Mouse (Mus musculus): ENCODE data around the gene Acadl. TPM values are rescaled to one million over a fixed set of nuclear protein-coding genes. Genes with fewer than 3 reads are reported as not detected.

The Acadl gene
- total and polyA plus RNA-seq, 3 experiments, result 0.12 to 0.32 TPM; not detected in 1

- Histone ChIP-seq H3K9me3 (replicated peaks; ENCODE audit: insufficient read depth, low read length) (no peaks in the 10 kb centered on the region), H3K36me3 (ENCODE audit: control insufficient read depth in 1 of 2, insufficient read depth in 2 of 2, low read length in 2 of 2) (peaks cover 0 to 6% of the 10 kb centered on the region in 2 experiments; a peak in 2 of 4 replicates), H3K4me3 (ENCODE audit: control insufficient read depth in 1 of 2, insufficient read depth in 1 of 2, low read depth in 2 of 2, low read length in 2 of 2) (no peak overlapping the region), H3K4me1 (ENCODE audit: control insufficient read depth in 1 of 2, insufficient read depth in 2 of 2, low read length in 2 of 2) (peaks cover 3 to 7% of the 10 kb centered on the region in 2 experiments), H3K27me3 (ENCODE audit: control insufficient read depth in 1 of 2, insufficient read depth in 2 of 2, low read length in 2 of 2) (no peaks in the 10 kb centered on the region), H3K27ac (ENCODE audit: control insufficient read depth, low read depth, low read length) (no peak overlapping the region), H3K9ac (ENCODE audit: control insufficient read depth, low read depth, low read length, poor library complexity, severe bottlenecking) (no peak overlapping the region), H3K79me2 (ENCODE audit: control insufficient read depth, insufficient read depth, low read length, poor library complexity) (peaks cover 5% of the 10 kb centered on the region; the same call in 1 of the 2 replicates)
- TF ChIP-seq BHLHE40 (IDR thresholded peaks at IDR 0.05; ENCODE audit: borderline replicate concordance, low read depth, low read length) (no peak), USF1 (IDR thresholded peaks at IDR 0.05; ENCODE audit: low read depth, low read length) (no peak), ZKSCAN1 (IDR thresholded peaks at IDR 0.05; ENCODE audit: low read depth, low read length) (no peak), ELF1 (IDR thresholded peaks at IDR 0.05; ENCODE audit: low read depth, low read length) (no peak), TCF12 (IDR thresholded peaks at IDR 0.05; ENCODE audit: low read depth, low read length) (no peak), JUND (IDR thresholded peaks at IDR 0.05; ENCODE audit: low read depth, low read length) (no peak), POLR2AphosphoS5 (IDR thresholded peaks at IDR 0.05; ENCODE audit: borderline replicate concordance, low read depth, low read length) (no peak), RAD21 (IDR thresholded peaks at IDR 0.05; ENCODE audit: low read depth, low read length) (no peak), TBP (IDR thresholded peaks at IDR 0.05; ENCODE audit: low read depth, low read length) (no peak), KAT2A (conservative IDR thresholded peaks at IDR 0.05; ENCODE audit: low read depth, low read length) (no peak), ZC3H11A (IDR thresholded peaks at IDR 0.05; ENCODE audit: low read depth, low read length) (no peak), TAL1 (IDR thresholded peaks at IDR 0.05; ENCODE audit: low read length) (no peak)
- peak; percentile 17 for DNase-seq (ENCODE audit: low read depth, low spot score)
Measured at GRCm38 (mm10) chr1:66813191-66813590, 49.9 kb downstream of the Acadl start.

DNA sequence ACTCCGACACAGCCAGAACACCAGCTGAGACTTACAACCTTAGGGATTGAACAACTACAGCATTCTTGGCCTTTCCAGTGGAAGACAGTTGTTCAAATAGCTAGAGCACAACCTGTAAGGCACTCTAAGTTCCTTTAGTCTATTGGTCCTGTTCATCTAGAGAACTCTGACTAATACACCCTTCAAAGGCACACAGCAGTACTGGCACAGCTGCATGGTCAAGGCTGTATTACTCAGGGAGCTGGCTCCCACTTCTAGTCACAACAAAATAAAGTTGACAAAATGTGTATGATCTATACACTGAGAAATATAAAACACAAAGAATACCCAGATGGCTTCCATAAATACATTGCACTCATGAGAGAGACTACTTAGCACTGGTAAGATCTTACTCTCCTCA is 56.3 kb downstream of the Acadl start:
- TF ChIP-seq JUND (IDR thresholded peaks at IDR 0.05; ENCODE audit: low read depth, low read length) (no peak), TBP (IDR thresholded peaks at IDR 0.05; ENCODE audit: low read depth, low read length) (no peak), MYC (IDR thresholded peaks at IDR 0.05; ENCODE audit: low read depth, low read length) (no peak), POLR2A (IDR thresholded peaks at IDR 0.05; ENCODE audit: control insufficient read depth in 1 of 2, insufficient read depth in 1 of 2, low read depth in 1 of 2, low read length in 2 of 2, poor library complexity in 1 of 2) (no peak), NELFE (IDR thresholded peaks at IDR 0.05; ENCODE audit: low read depth, low read length) (no peak)
- no peak overlapping the region for H3K27ac ChIP-seq (ENCODE audit: control insufficient read depth, low read depth, low read length)

GRCm38 (mm10) chr1:66805408-66805807 is 57.7 kb downstream of the Acadl start:
- Histone ChIP-seq H3K9me3 (replicated peaks; ENCODE audit: insufficient read depth, low read length) (no peaks in the 10 kb centered on the region), H3K36me3 (ENCODE audit: control insufficient read depth in 1 of 2, insufficient read depth in 2 of 2, low read length in 2 of 2) (peaks cover 0 to 5% of the 10 kb centered on the region in 2 experiments; a peak in 3 of 4 replicates), H3K9ac (ENCODE audit: control insufficient read depth, low read depth, low read length, poor library complexity, severe bottlenecking) (no peak overlapping the region), H3K27ac (ENCODE audit: control insufficient read depth, low read depth, low read length) (no peak overlapping the region), H3K4me1 (ENCODE audit: control insufficient read depth in 1 of 2, insufficient read depth in 2 of 2, low read length in 2 of 2) (peaks cover 0 to 7% of the 10 kb centered on the region in 2 experiments; a peak in 2 of 4 replicates), H3K79me2 (ENCODE audit: control insufficient read depth, insufficient read depth, low read length, poor library complexity) (no peaks in the 10 kb centered on the region), H3K27me3 (ENCODE audit: control insufficient read depth in 1 of 2, insufficient read depth in 2 of 2, low read length in 2 of 2) (no peaks in the 10 kb centered on the region), H3K4me3 (ENCODE audit: control insufficient read depth in 1 of 2, insufficient read depth in 1 of 2, low read depth in 2 of 2, low read length in 2 of 2) (no peak overlapping the region)
- peak; percentile 33 for DNase-seq (ENCODE audit: low read depth, low spot score)
- TF ChIP-seq JUND (IDR thresholded peaks at IDR 0.05; ENCODE audit: low read depth, low read length) (no peak), CTCF (IDR thresholded peaks at IDR 0.05 in 2 of 3, conservative IDR thresholded peaks at IDR 0.05 in 1 of 3; ENCODE audit: control insufficient read depth in 1 of 3, insufficient read depth in 1 of 3, low read depth in 2 of 3, low read length in 3 of 3, poor library complexity in 1 of 3, severe bottlenecking in 1 of 3) (peak in 2 of 3 experiments; percentile 5 to 16; a peak in 2 of 6 replicates), NRF1 (IDR thresholded peaks at IDR 0.05; ENCODE audit: insufficient read depth, low read depth, low read length, poor library complexity, severe bottlenecking) (no peak), RCOR1 (IDR thresholded peaks at IDR 0.05; ENCODE audit: low read depth, low read length) (no peak)

More for the DNA sequence above, 56.3 kb downstream of the Acadl start:
- no peaks in the 10 kb centered on the region for H3K27me3 ChIP-seq (ENCODE audit: control insufficient read depth in 1 of 2, insufficient read depth in 2 of 2, low read length in 2 of 2)
- H3K9ac ChIP-seq (ENCODE audit: control insufficient read depth, low read depth, low read length, poor library complexity, severe bottlenecking), result no peak overlapping the region
- H3K36me3 ChIP-seq (ENCODE audit: control insufficient read depth in 1 of 2, insufficient read depth in 2 of 2, low read length in 2 of 2), result peaks cover 0 to 5% of the 10 kb centered on the region in 2 experiments; a peak in 2 of 4 replicates
- H3K4me3 ChIP-seq (ENCODE audit: control insufficient read depth in 1 of 2, insufficient read depth in 1 of 2, low read depth in 2 of 2, low read length in 2 of 2), result no peak overlapping the region
- peaks cover 0 to 7% of the 10 kb centered on the region in 2 experiments; a peak in 2 of 4 replicates for H3K4me1 ChIP-seq (ENCODE audit: control insufficient read depth in 1 of 2, insufficient read depth in 2 of 2, low read length in 2 of 2)
- H3K79me2 ChIP-seq (ENCODE audit: control insufficient read depth, insufficient read depth, low read length, poor library complexity), result no peaks in the 10 kb centered on the region
- no peaks in the 10 kb centered on the region for H3K9me3 ChIP-seq (replicated peaks; ENCODE audit: insufficient read depth, low read length)
- no peak for DNase-seq (ENCODE audit: low read depth, low spot score)
